Mouse (Mus musculus) heart, embryonic 15.5 days (tissue): ENCODE measurements at regions not wholly inside any gene's neighbourhood (a gene's known extent, or its start where the extent isn't known, plus 50 kb on each side); places are given as distances from the start of the nearest gene placed in this dataset.

ENCODE experiments used
- ATAC-seq: fragments of 200-750 bp; cut with Nextera tagmentation; replicated peaks from 2 replicates; pipeline ENCODE4 v1.8.0; 2017; ENCODE audit warnings: low read depth, moderate TSS enrichment; ENCODE audit not compliant: insufficient number of reproducible peaks, insufficient read depth, low FRiP score
- H3K27ac ChIP-seq: fragments of 300-500 bp; sonication (generic); 2 replicates; pipeline ENCODE4 v1.5.1; 2015; ENCODE audit warnings: mild to moderate bottlenecking, inconsistent platforms
- H3K27me3 ChIP-seq: fragments of 300-500 bp; sonication (generic); 2 replicates; pipeline ENCODE4 v1.6.1; 2015; ENCODE audit warnings: inconsistent platforms
- H3K36me3 ChIP-seq: fragments of 300-500 bp; sonication (generic); 2 replicates; pipeline ENCODE4 v1.6.1; 2015; ENCODE audit warnings: mild to moderate bottlenecking, inconsistent platforms
- H3K4me1 ChIP-seq: fragments of 300-500 bp; sonication (generic); replicated peaks from 2 replicates; pipeline ENCODE4 v1.6.1; 2015; ENCODE audit warnings: inconsistent platforms
- H3K4me2 ChIP-seq: fragments of 300-500 bp; sonication (generic); 2 replicates; pipeline ENCODE4 v1.6.1; 2015; ENCODE audit warnings: inconsistent platforms, mild to moderate bottlenecking, moderate library complexity
- H3K4me3 ChIP-seq: fragments of 300-500 bp; sonication (generic); 2 replicates; pipeline ENCODE4 v1.5.1; 2015; ENCODE audit warnings: mild to moderate bottlenecking, inconsistent platforms
- H3K9ac ChIP-seq: fragments of 300-500 bp; sonication (generic); 2 replicates; pipeline ENCODE4 v1.6.1; 2015; ENCODE audit warnings: mild to moderate bottlenecking, inconsistent platforms
- H3K9me3 ChIP-seq: fragments of 300-500 bp; sonication (generic); replicated peaks from 2 replicates; pipeline ENCODE4 v1.6.1; 2016; ENCODE audit warnings: inconsistent platforms
- WGBS: fragments of 180-500 bp; shearing (Covaris S2); methylation state at CpG from one replicate; pipeline ENCODE4 v1.1.7; 2015; ENCODE audit warnings: mixed read lengths; 5-methylcytosine and 5-hydroxymethylcytosine counted together

- Histone ChIP-seq H3K9ac (no peak overlapping the region), H3K27ac (peak overlapping the region; percentile 31)
Measured at GRCm38 (mm10) chr3:52196936-52197246, 71.2 kb upstream of the Foxo1 start.

GRCm38 (mm10) chr3:52197982-52198750, 70.0 kb upstream of the Foxo1 start:
- Histone ChIP-seq H3K9ac (peak overlapping the region; percentile 19; the same call in 1 of the 2 replicates), H3K36me3 (no peaks in the 10 kb centered on the region), H3K27ac (peak overlapping the region; percentile 54), H3K4me3 (peak overlapping the region; percentile 31), H3K27me3 (no peaks in the 10 kb centered on the region), H3K4me2 (peak overlapping the region; percentile 50), H3K4me1 (peaks cover 26% of the 10 kb centered on the region), H3K9me3 (no peaks in the 10 kb centered on the region)
- WGBS, result 47% methylated on average over 23 of the region's 23 CpGs
- no peak; the same call in 1 of the 2 replicates for ATAC-seq

More at GRCm38 (mm10) chr3:52196936-52197246, 71.2 kb upstream of the Foxo1 start:
- WGBS, result 63% methylated on average over 2 of the region's 2 CpGs
- ATAC-seq, result no peak
- Histone ChIP-seq H3K4me2 (peak overlapping the region; percentile 93), H3K9me3 (no peaks in the 10 kb centered on the region), H3K27me3 (no peaks in the 10 kb centered on the region), H3K36me3 (no peaks in the 10 kb centered on the region), H3K4me3 (no peak overlapping the region), H3K4me1 (peaks cover 26% of the 10 kb centered on the region)

- 31% methylated on average over 17 of the region's 17 CpGs for WGBS
- Histone ChIP-seq H3K4me1 (peaks cover 26% of the 10 kb centered on the region), H3K27ac (peak overlapping the region; percentile 6), H3K36me3 (no peaks in the 10 kb centered on the region), H3K4me2 (peak overlapping the region; percentile 50), H3K4me3 (peak overlapping the region; percentile 31), H3K9ac (no peak overlapping the region), H3K9me3 (no peaks in the 10 kb centered on the region), H3K27me3 (no peaks in the 10 kb centered on the region)
- ATAC-seq, result peak; percentile 37; the same call in 1 of the 2 replicates
Measured at GRCm38 (mm10) chr3:52198751-52199738, 69.1 kb upstream of the Foxo1 start.

GRCm38 (mm10) chr3:52200106-52200505, 68.0 kb upstream of the Foxo1 start:
- peaks cover 26% of the 10 kb centered on the region for H3K4me1 ChIP-seq
- H3K4me3 ChIP-seq, result no peak overlapping the region
- H3K9me3 ChIP-seq, result 0 out of 2 replicates have a peak, but pooled peaks cover 1% of the 10 kb centered on the region
- ATAC-seq, result no peak
- no peak overlapping the region for H3K27ac ChIP-seq
- WGBS, result 58% methylated on average over 4 of the region's 4 CpGs
- no peak overlapping the region for H3K9ac ChIP-seq
- no peaks in the 10 kb centered on the region for H3K27me3 ChIP-seq
- H3K4me2 ChIP-seq, result no peak overlapping the region
- no peaks in the 10 kb centered on the region for H3K36me3 ChIP-seq

- Histone ChIP-seq H3K4me1 (peaks cover 8% of the 10 kb centered on the region), H3K4me2 (peak overlapping the region; percentile 60), H3K36me3 (no peaks in the 10 kb centered on the region), H3K27ac (no peak overlapping the region), H3K27me3 (peaks cover 5% of the 10 kb centered on the region; the same call in 1 of the 2 replicates), H3K4me3 (peak overlapping the region; percentile 30), H3K9ac (peak overlapping the region; percentile 21; the same call in 1 of the 2 replicates), H3K9me3 (no peaks in the 10 kb centered on the region)
- ATAC-seq, result no peak
- WGBS, result 17% methylated on average over 24 of the region's 24 CpGs
Measured at GRCm38 (mm10) chr3:52210556-52211302, 57.4 kb upstream of the Foxo1 start.

- H3K4me3 ChIP-seq, result no peak overlapping the region
- no peak overlapping the region for H3K27ac ChIP-seq
- 31% methylated on average over 6 of the region's 6 CpGs for WGBS
- peak overlapping the region; percentile 60 for H3K4me2 ChIP-seq
- peaks cover 5% of the 10 kb centered on the region; the same call in 1 of the 2 replicates for H3K27me3 ChIP-seq
- no peak for ATAC-seq
- no peaks in the 10 kb centered on the region for H3K9me3 ChIP-seq
- H3K4me1 ChIP-seq, result peaks cover 8% of the 10 kb centered on the region
- H3K9ac ChIP-seq, result 0 out of 2 replicates have a peak overlapping the region, but pooled peaks have one; percentile 21
- no peaks in the 10 kb centered on the region for H3K36me3 ChIP-seq
Measured at GRCm38 (mm10) chr3:52211303-52211695, 56.8 kb upstream of the Foxo1 start.

- no peak overlapping the region for H3K4me3 ChIP-seq
- no peak overlapping the region for H3K27ac ChIP-seq
- H3K9me3 ChIP-seq, result no peaks in the 10 kb centered on the region
- H3K36me3 ChIP-seq, result no peaks in the 10 kb centered on the region
- no peak overlapping the region for H3K4me2 ChIP-seq
- no peak for ATAC-seq
- no peak overlapping the region for H3K9ac ChIP-seq
- H3K27me3 ChIP-seq, result peaks cover 5% of the 10 kb centered on the region; the same call in 1 of the 2 replicates
- WGBS, result 96% methylated on average over 7 of the region's 7 CpGs
- peaks cover 16% of the 10 kb centered on the region for H3K4me1 ChIP-seq
Measured at GRCm38 (mm10) chr3:52214114-52214513, 54.0 kb upstream of the Foxo1 start.

GRCm38 (mm10) chr3:52215083-52215482, 53.1 kb upstream of the Foxo1 start:
- Histone ChIP-seq H3K4me3 (no peak overlapping the region), H3K4me1 (peaks cover 18% of the 10 kb centered on the region), H3K36me3 (no peaks in the 10 kb centered on the region), H3K27me3 (0 out of 2 replicates have a peak, but pooled peaks cover 5% of the 10 kb centered on the region), H3K9ac (no peak overlapping the region), H3K27ac (no peak overlapping the region), H3K4me2 (no peak overlapping the region), H3K9me3 (no peaks in the 10 kb centered on the region)
- WGBS, result 87% methylated on average over 9 of the region's 9 CpGs
- no peak for ATAC-seq
